Mouse (Mus musculus) thymus, postnatal 0 days (tissue): ENCODE measurements around the gene Ccl6. TPM values are rescaled to one million over a fixed set of nuclear protein-coding genes. Genes with fewer than 3 reads are reported as not detected.
"Not testable (repeated sequence)": the region's sequence is repeated elsewhere in the genome, so short reads cannot be mapped to it uniquely, and the experiment has no call there.

Experiments used
- DNase-seq: peaks from one replicate; pipeline ENCODE4 v3.0.0-alpha.2; 2015; ENCODE audit warnings: low spot score
- polyA plus RNA-seq: library from polyadenylated mRNA; unstranded; fragments of >200 nt; fragmentation: Nextera tagmentation; extraction: Ambion mirVana; gene quantifications from 2 replicates; pipeline ENCODE4 v1.2.1, GENCODE M21; 2015

The Ccl6 gene
- polyA plus RNA-seq, 1 experiment from 2014 or later: 13.7 TPM

DNA sequence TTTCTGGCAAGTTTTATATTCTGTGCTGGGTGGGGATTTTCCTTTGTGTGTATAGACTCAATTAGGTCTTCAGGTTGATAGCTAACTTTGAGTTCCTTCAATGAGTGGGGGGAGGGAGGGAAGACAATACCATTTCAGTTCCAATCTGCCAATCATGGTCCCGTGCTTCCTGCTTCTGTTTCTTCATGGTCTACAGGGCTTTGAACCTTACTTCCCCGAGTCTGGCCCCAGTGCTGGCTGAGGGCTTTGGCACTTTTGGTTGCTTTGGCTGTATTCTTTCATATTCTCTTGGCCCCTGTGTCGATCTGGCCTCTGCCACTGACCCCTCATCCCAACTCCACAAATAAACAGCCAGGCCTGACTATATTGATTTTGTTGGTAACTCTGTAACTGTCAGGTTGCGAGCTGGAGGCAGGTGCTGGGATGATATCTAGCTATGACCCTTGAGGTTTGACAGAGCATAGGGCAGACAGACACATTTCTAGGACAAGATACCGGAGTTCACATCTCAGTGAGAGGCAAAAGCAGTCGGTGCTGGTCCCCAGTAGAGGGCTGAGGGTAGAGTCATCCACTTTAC, 30.5 kb downstream of the Ccl6 start:
- DNase-seq: no peak

DNA sequence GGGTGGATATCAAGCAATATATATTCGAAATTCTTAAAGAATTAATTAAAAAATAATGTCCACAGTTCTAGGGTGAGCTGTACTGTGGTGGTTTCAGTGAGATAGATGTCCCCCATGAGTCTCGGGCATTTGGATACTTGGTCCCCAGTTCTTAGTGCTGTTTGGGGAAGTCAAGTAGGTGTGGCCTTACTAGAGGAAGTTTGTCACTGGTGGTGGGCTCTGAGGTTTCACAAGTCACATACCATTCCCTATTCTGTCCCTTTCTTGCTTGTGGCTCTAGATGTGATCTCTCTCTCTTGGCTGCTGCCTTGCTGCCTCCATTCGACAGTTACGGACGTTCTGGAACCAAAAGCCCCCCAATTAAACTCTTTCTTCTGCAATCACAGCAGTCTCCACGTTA, 32.5 kb downstream of the Ccl6 start:
- no peak for DNase-seq

DNA sequence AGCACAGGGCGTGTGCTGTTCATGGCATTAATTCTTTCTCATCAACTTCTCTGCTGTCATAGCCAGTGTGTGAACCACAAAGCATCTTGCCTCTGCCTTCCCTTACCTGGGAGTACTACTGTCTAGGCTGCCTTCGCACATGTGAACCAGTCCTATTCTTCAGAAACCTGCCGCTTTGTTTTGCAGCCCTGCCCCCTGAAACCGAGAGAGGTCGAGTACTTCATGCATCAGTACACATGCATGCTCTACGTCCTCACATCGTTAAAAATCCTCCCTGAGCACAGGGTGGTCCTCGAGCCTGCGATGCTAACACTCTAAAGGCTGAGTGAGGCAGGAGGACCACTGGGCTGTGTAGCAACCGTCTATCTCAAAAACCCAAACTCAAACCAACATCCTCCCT, 35.8 kb downstream of the Ccl6 start:
- no peak for DNase-seq

- DNase-seq: peak; percentile 48
Measured at GRCm38 (mm10) chr11:83556085-83556781, 36.7 kb downstream of the Ccl6 start.

GRCm38 (mm10) chr11:83551668-83552067, 41.2 kb downstream of the Ccl6 start:
- no peak for DNase-seq

- not testable (repeated sequence) for DNase-seq
Measured at GRCm38 (mm10) chr11:83551037-83551436, 41.9 kb downstream of the Ccl6 start.

GRCm38 (mm10) chr11:83550186-83550632, 42.7 kb downstream of the Ccl6 start:
- DNase-seq: peak; percentile 34

DNA sequence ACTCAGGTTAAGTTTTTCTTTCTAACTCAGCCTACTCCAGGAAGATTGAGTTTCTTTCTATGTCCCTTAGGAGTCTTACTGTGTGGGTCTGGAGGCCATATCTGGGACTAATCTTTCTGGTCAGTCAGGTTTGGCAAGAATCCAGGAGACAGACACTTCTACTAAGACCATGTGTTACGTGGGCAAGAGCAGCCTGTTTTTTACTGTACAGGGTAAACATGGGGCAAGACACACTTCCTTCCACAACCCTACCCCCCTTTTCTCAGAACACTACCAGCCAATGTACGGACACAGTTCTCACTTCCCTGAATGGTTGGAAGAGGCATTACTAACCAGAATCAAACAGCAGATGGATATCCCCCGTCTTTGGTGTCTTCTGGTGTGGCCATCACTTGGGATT, 48.7 kb downstream of the Ccl6 start:
- DNase-seq: no peak

DNA sequence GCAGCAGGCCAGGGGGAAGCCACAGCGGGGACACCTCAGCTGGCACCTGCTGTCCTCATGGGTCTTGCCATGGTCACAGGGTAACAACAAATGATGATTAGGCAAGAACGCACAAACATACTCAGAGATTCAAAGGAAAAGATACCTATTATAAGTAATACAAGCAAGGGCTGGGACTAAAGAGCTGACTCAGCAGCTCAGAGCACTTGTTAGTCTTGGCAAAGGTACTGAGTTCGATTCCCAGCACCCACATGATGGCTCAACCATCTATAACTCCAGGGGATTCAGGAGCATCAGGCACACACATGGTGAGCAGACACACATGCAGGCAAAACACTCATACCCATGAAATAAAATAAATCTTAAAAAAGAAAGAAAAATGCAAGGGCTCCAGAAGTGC, 51.5 kb downstream of the Ccl6 start:
- DNase-seq: no peak

GRCm38 (mm10) chr11:83540931-83541330, 52.0 kb downstream of the Ccl6 start:
- DNase-seq: no peak

DNA sequence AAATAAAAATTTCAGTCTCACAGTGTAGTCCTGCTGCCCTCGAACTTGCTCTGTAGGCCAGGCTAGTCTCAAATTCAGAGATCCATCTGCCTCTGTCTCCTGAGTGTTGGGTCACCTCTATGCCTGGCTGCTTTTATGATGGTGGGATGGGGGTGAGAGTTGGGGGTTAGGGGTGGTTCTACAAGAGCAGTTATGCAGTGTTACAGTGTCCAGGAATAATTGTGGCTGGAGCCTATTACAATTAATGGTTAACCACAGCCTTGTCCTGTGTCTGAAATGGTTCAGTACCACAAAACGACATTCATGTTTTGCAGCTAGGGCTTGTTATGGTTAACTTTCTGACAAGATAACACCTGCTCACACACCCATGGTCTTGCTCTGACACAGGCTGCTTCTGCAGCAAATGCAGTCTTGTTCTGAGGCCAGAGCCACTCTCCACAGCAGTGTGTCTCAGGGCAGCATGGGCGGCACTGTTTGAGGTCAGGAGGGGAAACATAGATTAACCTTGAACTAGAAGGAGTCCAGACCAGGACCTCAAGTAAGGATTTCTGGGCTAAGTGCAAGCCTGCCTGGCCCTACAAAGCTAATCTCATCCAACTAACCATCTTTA, 54.1 kb downstream of the Ccl6 start:
- DNase-seq: no peak

Other genes starting within 250 kb of the Ccl6 start
- 0.24 and 0.26 TPM in 2 replicates for gene Rasl10b, start 183.9 kb downstream of the Ccl6 start, polyA plus RNA-seq
- 0.12 and 0.21 TPM in 2 replicates for gene Gas2l2, start 163.6 kb downstream of the Ccl6 start, polyA plus RNA-seq
- 2.2 and 2.7 TPM in 2 replicates for gene 1700020L24Rik, start 155.4 kb downstream of the Ccl6 start, polyA plus RNA-seq
- gene Mmp28, start 130.0 kb downstream of the Ccl6 start, polyA plus RNA-seq: 1.4 and 2.3 TPM in 2 replicates
- gene Taf15, start 120.0 kb downstream of the Ccl6 start, polyA plus RNA-seq: 6.9 and 10.2 TPM in 2 replicates
- not detected in 2 replicates for gene Heatr9, start 70.9 kb downstream of the Ccl6 start, polyA plus RNA-seq
- gene Ccl5, start 62.6 kb downstream of the Ccl6 start, polyA plus RNA-seq: 44.9 and 47.3 TPM in 2 replicates
- gene Ccl9, start 14.5 kb downstream of the Ccl6 start, polyA plus RNA-seq: 7.5 and 8.4 TPM in 2 replicates
- gene Rpl9-ps1, start 52.5 kb upstream of the Ccl6 start, polyA plus RNA-seq: not detected in 2 replicates
- gene Ccl3, start 56.3 kb upstream of the Ccl6 start, polyA plus RNA-seq: 0.68 and 1.5 TPM in 2 replicates
- gene Ccl4, start 69.5 kb upstream of the Ccl6 start, polyA plus RNA-seq: 3.0 and 3.2 TPM in 2 replicates
- gene Wfdc17, start 110.9 kb upstream of the Ccl6 start, polyA plus RNA-seq: 17.2 and 17.8 TPM in 2 replicates
- 48.5 and 54.9 TPM in 2 replicates for gene Wfdc18, start 115.9 kb upstream of the Ccl6 start, polyA plus RNA-seq
- gene Wfdc21, start 153.9 kb upstream of the Ccl6 start, polyA plus RNA-seq: 13.4 and 15.6 TPM in 2 replicates
- 19.4 and 23.5 TPM in 2 replicates for gene Heatr6, start 160.6 kb upstream of the Ccl6 start, polyA plus RNA-seq